Mouse (Mus musculus): Measurements from ENCODE around the gene Gm12184.
"Not testable (repeated sequence)": the region's sequence is repeated elsewhere in the genome, so short reads cannot be mapped to it uniquely, and the experiment has no call there.

Gene Gm12184

DNA sequence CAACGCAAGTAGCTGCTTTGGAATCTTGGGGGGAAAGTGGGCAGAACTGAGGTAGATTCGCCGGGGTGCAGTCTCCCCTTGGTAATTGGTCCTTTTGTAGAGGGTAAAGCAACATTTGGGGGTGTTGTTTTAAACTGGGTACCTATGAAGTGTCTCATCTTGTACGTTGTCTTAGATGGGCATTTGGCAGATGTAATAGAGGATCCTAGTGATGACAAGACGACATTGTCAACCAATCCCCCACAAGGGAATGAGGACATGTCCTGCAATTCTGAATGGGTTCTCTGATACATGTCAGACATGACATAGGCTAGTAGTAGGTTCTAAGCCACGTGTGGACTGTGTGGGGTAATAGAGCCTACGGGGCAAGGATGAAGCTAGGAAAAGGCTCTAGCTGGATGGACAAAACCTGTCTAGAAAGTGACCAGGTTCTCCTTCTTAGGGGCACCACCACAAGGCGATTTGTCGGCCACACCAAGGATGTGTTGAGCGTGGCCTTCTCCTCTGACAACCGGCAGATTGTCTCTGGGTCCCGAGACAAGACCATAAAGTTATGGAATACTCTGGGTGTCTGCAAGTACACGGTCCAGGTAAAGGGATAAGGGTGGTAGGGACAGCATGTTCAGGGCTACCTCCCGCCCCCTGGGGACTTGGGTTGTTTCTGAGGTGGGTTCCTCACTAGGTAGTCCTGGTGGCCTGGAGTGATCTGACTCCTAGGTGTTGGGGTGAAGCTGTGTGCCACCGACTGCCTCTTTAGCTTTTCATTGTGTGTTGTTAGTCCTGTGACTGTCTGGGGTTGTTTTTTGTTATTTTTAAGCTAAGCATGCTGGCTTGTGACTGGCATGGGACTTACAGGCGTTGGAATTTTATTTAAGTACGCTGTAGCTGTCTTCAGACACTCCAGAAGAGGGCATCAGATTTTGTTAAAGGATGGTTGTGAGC lies 24.4 kb downstream of the Gm12184 start:
- no peak for DNase-seq (ENCODE audit: inconsistent ontology term)

DNA sequence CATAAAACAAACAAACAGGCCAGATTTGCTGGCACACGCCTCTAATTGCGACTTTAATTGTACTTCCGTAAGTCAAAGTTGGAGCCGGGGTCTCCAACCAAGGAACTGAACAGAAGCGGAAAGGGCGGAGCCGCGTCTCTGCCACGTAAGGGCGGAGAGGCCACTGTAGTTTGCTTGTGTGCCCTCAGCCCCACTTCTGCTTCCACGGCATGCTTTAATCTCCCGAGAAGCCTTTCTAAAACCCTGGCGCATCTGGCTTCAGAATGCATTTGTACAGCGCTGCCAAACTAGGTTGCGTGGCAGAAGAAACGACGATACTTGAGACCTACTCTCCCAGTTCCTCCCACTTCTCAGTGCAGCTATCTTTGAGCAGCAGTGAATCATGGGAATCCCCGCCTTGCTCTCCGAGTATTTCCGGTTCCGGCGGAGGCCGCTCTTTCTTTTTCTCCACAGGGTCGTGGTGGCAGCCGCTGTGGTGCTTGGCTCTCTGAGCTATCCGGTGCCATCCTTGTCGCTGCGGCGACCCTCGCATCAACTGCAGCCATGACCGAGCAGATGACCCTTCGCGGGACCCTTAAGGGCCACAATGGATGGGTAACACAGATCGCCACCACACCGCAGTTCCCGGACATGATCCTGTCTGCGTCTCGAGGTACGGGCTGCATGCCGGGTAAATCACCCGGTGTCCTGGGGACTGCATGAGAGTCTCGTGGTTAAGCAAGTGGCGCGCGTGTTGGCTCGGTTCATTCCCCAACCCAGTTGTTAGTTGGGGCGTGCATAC lies 26.3 kb downstream of the Gm12184 start, which contains the start of gene Rack1:
TSS of gene Rack1 (plus strand) at position 412 of the 781 bp plus-strand sequence.
- peak; percentile 85 for DNase-seq (ENCODE audit: inconsistent ontology term)

DNA sequence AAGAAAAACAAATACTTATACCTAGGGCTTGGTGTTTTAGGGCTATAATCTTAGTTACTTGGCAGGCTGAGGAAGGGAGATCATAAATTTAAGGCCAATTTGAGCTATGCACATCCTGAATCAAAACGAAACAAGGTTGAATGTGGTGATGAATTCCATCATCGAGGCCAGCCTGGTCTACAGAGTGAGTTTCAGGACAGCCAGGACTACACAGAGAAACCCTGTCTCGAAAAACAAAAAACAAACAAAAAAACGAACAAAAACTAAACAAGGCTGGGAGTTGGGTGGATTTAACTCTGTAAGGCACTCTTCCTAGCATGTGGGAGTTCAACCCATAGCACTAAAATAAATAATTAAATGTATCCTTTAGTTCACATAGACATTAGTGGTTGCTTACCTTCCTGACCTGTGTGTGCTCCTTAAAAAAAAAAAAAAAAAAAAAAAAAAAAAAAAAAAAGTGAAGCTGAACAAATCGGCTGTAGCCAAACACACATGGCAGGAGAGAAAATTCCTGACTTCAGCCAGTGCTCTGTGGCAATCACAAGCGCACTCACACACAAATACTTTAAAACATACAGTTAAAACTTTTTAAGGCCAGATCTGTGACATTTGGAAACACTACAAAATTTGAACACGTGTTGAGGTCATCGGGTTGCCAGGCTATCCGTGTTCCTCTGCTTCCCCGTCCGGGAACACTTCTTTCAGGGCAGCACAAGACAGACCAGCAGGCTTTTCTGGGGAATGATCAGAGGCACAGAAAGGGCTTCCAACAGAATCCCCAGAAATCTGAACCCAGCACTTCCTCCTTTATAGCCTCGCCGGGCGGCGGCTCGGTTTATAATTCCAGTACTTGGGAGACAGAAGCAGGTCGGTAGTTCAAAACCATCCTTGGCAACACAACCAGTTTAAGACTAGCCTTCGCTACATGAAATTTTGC lies 27.2 kb downstream of the Gm12184 start:
- peak; percentile 46 for DNase-seq (ENCODE audit: inconsistent ontology term)

DNA sequence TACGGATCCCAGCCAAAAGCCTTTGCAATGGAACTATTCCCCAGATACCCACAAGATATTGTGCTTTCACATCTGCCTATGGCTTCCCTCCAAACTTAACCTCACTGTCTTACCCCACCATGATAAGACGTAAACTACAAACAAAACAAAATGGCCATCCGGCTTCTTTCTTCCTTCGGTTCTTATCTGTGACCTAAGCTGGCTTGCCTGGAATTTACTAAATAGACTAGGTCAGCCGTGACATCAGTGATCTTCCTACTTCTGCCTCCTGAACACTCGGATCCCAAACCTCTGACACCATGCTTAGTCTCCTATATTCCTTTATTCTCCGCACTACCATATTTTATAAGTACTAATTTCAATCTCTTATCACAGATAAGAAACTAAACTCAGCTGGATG lies 28.1 kb downstream of the Gm12184 start:
- DNase-seq (ENCODE audit: inconsistent ontology term) = no peak

DNA sequence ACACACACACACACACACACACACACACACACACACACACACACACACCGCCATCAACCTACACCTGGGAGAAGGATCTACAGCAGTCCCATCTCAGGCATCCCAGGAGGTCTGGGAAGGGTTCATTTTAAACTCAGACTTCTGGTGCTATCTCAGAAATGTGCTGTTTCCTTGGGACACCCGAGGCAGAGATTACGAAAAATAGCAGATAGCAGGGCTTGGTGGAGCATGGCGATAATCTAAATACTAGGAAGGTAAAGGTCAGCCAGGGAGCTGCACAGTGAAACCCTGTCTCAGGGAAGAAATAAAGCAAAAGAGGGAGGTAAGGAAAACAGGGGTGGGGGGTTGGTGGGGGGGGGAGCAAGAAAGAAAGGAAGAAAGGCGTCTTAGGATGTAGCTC lies 29.2 kb downstream of the Gm12184 start:
- DNase-seq (ENCODE audit: inconsistent ontology term) = no peak

DNA sequence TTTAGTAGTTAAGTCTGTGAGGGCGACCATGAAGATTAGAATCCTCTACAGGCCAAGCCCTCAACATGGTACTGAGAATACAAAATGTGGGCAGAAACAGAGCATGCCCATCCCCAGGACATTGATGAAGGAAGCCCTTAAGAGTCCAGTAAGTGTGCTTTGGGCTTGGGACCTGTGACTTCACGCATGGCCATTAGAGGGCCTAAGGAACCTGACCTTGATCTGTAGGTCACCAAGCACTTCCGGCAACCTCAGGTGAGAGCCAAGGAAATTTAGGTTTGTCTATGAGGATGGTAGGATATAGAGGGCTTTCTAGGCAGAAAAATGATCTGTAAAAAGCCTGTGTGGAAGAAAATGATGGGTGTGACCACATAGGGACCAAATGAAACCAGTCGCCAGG lies 30.2 kb downstream of the Gm12184 start:
- DNase-seq (ENCODE audit: inconsistent ontology term) = no peak

DNA sequence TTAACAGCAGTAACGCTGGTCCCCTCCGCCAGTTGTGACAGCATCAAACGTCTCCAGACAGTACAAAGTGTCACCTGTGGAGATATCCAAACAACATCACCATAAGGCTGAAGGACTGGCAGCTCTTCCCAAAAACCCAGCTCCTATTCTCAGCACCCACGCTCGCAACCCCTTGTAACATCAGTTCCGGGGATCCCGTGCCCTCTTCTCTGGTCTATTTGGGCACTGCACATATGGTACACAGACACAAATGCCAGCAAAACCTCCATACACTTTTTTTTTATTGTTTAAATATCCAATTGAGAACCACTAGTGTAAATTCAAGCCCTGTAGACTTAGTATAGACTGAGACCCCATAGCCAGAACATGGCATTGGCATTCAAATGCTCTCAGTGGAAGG lies 31.2 kb downstream of the Gm12184 start:
- DNase-seq (ENCODE audit: inconsistent ontology term) = no peak

DNA sequence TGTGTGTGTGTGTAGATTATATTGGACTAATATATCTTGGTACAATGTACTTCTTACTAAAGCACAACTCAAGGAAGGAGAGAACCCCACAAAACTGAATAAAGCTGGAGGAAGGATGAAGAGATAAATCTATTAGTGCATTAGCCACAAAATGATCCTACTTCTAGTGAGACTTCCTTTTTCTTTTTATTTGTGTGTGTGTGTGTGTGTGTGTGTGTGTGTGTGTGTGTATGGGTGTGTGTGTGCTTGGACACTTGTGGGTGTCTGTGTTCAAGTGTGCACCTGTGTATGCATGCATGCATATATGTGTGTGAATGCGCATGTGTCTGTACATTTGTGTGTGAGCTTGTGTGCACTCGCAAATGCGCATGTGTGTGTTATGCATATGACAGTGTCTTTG lies 33.3 kb downstream of the Gm12184 start:
- no peak for DNase-seq (ENCODE audit: inconsistent ontology term)

DNA sequence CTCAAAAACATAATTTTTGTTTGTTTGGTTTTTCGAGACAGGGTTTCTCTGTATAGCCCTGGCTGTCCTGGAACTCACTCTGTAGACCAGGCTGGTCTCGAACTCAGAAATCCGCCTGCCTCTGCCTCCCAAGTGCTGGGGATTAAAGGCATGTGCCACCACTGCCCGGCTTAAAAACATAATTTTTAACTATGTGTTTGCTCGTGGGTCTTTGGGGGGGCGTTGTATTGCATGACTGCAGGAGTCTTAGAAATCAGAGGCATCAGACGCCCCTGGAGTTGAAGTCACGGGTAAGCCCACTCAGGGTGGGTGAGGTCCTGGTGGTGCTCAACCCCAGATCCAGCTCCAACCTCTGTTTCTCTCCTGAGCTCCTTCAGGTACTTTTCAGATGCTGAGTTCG lies 34.6 kb downstream of the Gm12184 start:
- DNase-seq (ENCODE audit: inconsistent ontology term) = not testable (repeated sequence)

DNA sequence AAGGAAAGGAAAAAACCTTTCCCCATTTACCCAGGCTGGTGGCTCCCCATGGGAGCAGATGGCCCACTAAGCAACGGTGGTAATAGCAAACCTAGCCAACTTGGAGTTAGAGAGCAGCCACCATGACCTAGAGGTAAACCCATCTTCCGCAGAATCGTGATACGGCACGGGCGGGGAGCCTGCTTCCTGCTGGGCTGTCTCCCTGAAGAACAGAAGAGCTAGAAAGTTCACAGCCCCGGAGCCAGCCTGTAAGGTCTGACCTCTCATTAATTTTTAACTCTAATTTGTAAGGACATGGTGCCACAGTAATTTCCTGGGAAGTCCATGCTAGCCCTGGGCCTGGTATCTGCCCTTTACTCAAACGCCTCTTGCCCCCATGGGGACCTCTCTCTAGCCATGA lies 35.5 kb downstream of the Gm12184 start:
- no peak for DNase-seq (ENCODE audit: inconsistent ontology term)

DNA sequence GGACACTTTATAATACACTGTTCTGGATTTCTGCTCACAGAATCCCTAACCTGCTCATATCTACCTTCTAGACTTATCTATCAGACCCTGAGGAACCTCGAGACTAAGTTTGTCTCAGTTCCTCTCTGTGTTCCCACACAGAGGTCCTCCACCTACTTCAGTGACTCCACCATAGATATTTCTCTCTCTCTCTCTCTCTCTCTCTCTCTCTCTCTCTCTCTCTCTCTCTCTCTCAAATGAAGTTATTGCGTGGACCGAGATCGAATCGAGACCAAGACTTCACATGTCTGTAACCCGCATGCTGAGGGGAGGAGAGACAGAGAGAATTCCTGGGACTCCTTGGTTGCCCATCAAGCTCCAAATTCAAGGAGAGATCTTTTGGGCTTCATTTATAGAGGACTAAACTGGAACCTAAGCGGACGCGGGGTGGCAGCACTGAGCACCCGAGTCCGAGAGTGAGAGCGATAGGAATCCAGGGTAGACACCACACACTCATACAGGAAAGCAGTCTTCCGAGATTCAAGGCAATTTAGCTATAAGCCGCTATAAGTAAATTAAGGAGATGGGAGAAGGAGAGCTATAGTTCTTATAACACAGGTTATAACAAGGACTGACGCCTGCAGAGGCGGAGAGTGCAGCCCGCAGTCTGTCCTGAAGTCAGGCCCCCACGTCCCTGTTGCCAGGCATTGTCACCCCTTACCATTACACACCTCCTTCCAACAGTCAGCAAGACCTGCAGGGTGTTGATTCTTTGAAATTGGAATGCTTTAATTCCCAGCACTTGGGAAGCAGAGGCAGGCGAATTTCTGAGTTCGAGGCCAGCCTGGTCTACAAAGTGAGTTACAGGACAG lies 36.3 kb downstream of the Gm12184 start:
- DNase-seq (ENCODE audit: inconsistent ontology term) = peak; percentile 83

DNA sequence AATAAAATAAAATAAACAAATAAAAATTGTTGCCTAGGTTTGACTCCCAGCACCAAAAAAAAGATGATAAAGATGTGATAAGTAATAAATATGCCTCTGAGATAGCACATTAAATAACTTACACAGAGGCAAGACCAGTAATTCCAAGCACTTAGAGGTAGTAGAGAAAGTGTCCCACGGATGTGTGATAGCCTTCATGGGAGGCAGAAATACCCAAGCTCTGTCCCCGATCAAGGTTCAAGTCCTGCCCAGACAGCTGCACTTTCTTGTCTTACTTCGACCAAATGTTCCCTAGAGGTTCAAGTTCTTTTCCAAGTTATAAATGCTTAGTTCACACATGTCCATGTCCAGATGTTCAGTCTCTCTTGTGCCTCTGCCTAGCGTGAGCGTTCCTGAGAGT lies 37.2 kb downstream of the Gm12184 start:
- DNase-seq (ENCODE audit: inconsistent ontology term) = no peak

DNA sequence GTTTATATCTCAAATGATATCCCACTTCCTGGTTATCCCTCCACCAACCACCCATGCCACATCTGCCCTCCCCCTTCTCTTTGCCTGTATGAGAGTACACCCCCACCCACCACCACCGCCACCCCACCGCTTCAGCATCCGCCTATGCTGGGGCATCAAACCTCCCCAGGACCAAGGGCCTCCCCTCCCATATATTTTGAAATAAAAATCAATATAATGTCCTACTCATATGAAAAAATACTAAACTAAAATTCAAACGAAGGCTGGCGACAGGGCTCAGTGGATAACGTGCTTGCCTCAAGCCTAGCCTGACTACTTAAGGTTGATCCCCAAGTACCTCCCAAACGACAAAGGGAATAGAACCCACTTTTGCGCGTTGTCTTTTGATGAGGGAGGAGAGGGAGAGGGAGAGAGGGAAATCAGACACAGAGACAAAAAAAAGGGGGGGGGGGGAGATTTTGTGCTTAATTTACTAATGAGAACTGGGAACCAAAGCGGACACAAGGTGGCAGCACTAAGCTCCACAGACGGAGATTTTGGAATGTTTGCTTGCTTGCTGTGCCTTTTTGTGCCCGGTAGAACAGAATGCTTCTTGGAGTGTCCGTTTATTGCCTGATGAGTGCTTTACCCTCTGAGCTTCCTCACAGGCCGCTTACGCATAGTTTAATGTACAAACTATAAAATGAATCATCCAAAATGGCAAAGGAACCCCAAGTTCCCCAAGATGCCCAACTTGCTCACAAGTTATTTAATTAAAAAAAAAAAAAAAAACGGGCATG lies 38.0 kb downstream of the Gm12184 start:
- DNase-seq (ENCODE audit: inconsistent ontology term) = peak; percentile 82

DNA sequence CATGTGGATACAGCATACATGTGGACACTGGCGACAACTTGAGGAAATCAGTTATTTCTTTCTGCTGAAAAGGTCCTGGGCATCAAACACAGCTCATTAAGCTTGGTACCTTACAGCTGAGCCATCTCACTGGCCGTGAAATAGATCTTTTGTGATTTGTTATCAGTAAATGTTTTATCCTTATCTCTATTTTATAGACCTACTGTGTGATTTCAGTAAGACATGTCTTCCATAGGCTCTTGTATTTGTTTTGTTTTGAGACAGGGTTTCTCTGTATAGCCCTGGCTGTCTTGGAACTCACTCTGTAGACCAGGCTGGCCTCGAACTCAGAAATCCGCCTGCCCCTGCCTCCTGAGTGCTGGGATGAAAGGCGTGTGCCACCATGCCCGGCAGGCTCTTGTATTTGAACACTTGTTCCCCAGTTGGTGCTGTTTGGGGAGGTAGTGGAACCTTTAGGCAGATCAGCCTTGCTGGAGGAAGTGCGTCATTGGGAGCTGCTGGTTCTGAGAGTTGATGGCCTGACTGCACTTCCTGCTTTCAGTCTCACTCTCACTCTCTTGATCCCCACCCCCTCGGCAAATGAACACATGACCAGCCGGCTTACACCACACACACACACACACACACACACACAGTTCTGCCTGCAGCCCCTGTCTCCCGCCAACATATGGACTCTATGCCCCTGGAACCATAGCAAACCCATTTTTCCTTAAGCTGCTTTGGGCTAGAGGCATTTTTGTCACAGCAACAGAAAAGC lies 38.8 kb downstream of the Gm12184 start:
- DNase-seq (ENCODE audit: inconsistent ontology term) = peak; percentile 27

DNA sequence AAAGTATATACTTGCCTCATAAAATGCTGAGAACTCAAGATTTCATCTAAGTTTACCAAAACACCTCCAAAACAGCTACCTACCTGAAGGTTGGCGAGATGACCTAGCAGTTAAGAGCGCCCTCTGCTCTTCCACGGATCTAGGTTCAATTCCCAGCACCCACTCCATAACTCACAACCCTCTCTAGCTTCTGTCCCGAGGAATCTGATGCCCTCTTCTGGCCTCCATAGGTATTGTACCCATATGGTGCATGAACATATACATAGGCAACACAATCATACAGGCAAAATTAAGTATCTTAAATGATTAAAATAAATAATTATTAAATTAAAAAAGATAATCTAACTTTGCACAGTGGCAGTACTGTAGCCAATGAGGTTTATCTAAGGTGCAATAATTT lies 44.2 kb downstream of the Gm12184 start:
- DNase-seq (ENCODE audit: inconsistent ontology term) = no peak

DNA sequence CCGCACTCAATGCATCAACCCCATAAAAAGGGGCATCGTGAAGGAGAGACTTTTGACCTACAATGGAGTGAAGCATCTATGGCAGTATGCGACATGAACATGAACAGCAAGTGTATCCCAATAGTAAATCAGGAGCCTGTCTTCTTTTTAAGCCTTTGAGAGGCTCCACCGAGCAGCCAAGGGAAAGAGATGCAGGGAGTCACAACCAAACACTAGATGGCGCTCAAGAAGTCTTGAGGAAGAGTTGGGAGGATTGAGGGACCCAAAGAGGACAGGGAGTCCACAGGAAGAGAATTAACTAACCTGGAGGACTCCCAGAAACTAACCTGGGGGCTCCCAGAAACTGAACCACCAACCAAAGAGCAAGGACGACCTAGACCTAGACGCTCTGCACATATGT lies 47.0 kb downstream of the Gm12184 start:
- DNase-seq (ENCODE audit: inconsistent ontology term) = no peak

DNA sequence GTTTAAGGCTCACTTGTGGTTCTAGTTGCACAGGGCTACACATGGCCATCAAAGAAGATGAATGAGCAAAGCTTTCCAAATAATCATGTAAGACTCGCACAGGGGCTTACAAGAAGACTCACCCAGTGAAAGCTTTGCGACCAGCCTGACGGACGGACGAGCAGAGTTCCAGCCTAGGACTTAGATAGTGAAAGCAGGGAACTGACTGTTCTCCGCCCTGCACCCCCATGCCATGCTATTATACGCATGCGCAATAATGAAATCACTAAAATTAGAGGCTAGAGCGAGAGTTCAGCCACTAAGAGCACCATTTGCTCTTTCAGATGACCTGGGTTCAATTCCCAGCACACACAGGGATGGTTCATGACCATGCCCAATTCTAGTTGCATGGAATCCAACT lies 49.2 kb downstream of the Gm12184 start:
- no peak for DNase-seq (ENCODE audit: inconsistent ontology term)

DNA sequence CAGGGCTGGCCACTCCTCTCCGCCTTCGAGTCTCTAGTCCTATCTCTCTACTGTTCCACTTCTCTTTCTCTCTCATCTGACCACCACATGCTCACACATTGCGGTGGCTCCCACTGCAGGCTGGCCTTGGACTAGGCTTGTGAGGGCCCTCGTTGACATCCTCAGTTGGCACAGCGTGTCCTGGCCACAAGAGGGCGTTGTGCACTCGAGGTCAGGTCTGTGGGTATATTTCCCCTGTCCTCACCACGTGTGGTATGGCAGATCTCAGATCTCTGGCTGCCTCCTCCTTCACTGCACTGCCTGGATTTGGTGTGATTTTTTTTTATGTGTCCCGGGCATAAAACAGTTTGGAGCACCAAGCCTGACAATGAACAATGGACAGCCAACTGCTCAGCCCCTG lies 49.8 kb downstream of the Gm12184 start:
- DNase-seq (ENCODE audit: inconsistent ontology term) = no peak

DNA sequence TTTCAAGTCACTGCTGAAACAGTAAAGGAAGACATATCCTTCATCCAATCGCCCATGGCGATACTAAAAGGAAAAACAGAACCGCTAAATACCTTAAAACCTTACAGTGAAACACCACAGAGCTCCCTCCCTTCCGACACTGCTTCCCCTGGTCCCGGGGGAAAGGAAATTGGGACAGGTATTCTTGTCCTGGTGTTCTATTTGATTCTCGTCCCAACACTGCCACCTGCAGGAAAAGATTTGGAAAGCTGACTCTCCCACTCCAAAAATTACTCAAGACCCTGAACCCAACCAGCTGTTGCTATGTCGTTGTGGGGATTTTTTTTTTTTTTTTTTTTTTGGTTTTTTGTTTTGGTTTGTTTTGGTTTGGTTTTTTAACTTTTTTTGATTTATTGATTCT lies 51.0 kb downstream of the Gm12184 start:
- peak; percentile 41 for DNase-seq (ENCODE audit: inconsistent ontology term)
